Mouse (Mus musculus): ENCODE measurements around the gene Kif21b. TPM values are rescaled to one million over a fixed set of nuclear protein-coding genes. Genes with fewer than 3 reads are reported as not detected.

Kif21b gene
- total RNA-seq, 2 experiments from 2014 or later = 2.0 TPM

GRCm38 (mm10) chr1:136128416-136128815 is 2.8 kb upstream of the Kif21b start:
- no peak for DNase-seq (ENCODE audit: low spot score in 2 of 2)

- no peak for DNase-seq (ENCODE audit: low spot score in 2 of 2)
Measured at GRCm38 (mm10) chr1:136128944-136129589, 2.1 kb upstream of the Kif21b start.

GRCm38 (mm10) chr1:136130107-136130506 is 1.1 kb upstream of the Kif21b start:
- no peak for DNase-seq (ENCODE audit: low spot score in 2 of 2)

GRCm38 (mm10) chr1:136131603-136132291 is 558 bp downstream of the Kif21b start:
- DNase-seq (ENCODE audit: low spot score in 2 of 2) = no peak

- DNase-seq (ENCODE audit: low spot score in 2 of 2) = no peak
Measured at GRCm38 (mm10) chr1:136132386-136133201, 1.4 kb downstream of the Kif21b start.

- no peak for DNase-seq (ENCODE audit: low spot score in 2 of 2)
Measured at GRCm38 (mm10) chr1:136133570-136134240, 2.5 kb downstream of the Kif21b start.

- no peak for DNase-seq (ENCODE audit: low spot score in 2 of 2)
Measured at GRCm38 (mm10) chr1:136134547-136134946, 3.4 kb downstream of the Kif21b start.

- no peak for DNase-seq (ENCODE audit: low spot score in 2 of 2)
Measured at GRCm38 (mm10) chr1:136135046-136135445, 3.9 kb downstream of the Kif21b start.

- no peak for DNase-seq (ENCODE audit: low spot score in 2 of 2)
Measured at GRCm38 (mm10) chr1:136135777-136136444, 4.7 kb downstream of the Kif21b start.

GRCm38 (mm10) chr1:136136547-136136946 is 5.4 kb downstream of the Kif21b start:
- DNase-seq (ENCODE audit: low spot score in 2 of 2) = no peak

GRCm38 (mm10) chr1:136137071-136137531 is 5.9 kb downstream of the Kif21b start:
- no peak for DNase-seq (ENCODE audit: low spot score in 2 of 2)

GRCm38 (mm10) chr1:136137575-136137974 is 6.4 kb downstream of the Kif21b start:
- peak; percentile 41 to 58 for DNase-seq (ENCODE audit: low spot score in 2 of 2)

- no peak for DNase-seq (ENCODE audit: low spot score in 2 of 2)
Measured at GRCm38 (mm10) chr1:136138191-136138830, 7.1 kb downstream of the Kif21b start.

- DNase-seq (ENCODE audit: low spot score in 2 of 2) = peak; percentile 79 to 81
Measured at GRCm38 (mm10) chr1:136139990-136140640, 8.9 kb downstream of the Kif21b start.

GRCm38 (mm10) chr1:136141176-136141950 is 10.2 kb downstream of the Kif21b start:
- no peak for DNase-seq (ENCODE audit: low spot score in 2 of 2)

GRCm38 (mm10) chr1:136142336-136142735 is 11.1 kb downstream of the Kif21b start:
- DNase-seq (ENCODE audit: low spot score in 2 of 2) = no peak

GRCm38 (mm10) chr1:136143514-136143913 is 12.3 kb downstream of the Kif21b start:
- DNase-seq (ENCODE audit: low spot score in 2 of 2) = no peak

- no peak for DNase-seq (ENCODE audit: low spot score in 2 of 2)
Measured at GRCm38 (mm10) chr1:136149702-136150101, 18.5 kb downstream of the Kif21b start.

GRCm38 (mm10) chr1:136151371-136151770 is 20.2 kb downstream of the Kif21b start:
- DNase-seq (ENCODE audit: low spot score in 2 of 2) = no peak

Data from adrenal gland, adult 18-20 months (tissue).